ENCODE assay signal across 24 mouse cellular contexts in the genomic region with DNA sequence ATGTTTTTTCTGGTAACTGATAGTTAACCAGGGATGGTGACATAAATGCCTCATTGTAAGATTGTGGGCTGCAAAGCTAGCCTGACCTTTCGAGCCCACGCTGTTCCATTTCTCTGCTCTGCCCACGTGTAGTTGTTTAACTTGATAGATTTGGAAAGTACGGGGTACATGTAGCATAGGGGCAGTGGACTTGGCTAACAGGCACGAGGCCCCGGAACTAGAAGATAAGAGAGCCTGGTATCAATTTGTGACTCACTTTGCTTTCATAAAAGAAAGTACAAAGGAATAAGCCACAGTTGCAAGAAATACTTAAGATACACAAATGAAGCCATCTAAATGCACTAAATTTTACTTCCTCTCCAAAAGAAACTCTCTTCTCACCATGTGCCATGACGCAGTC.
"Had no signal": no experiment of that assay in that cellular context is flagged by ENCODE, and none has a peak within 500 bp of the region (broad histone marks: within the 10 kb centered on the region; RNA-seq: fewer than 3 reads in every experiment).

No protein-coding gene starts in this region.

- H3K4me1 ChIP-seq: embryonic facial prominence, embryonic 10.5 days; embryonic facial prominence, embryonic 12.5 days; embryonic facial prominence, embryonic 13.5 days; embryonic facial prominence, embryonic 15.5 days; forebrain, embryonic 10.5 days; forebrain, embryonic 12.5 days; forebrain, embryonic 13.5 days; forebrain, embryonic 15.5 days had no signal

- H3K36me3 ChIP-seq: embryonic facial prominence, embryonic 10.5 days; embryonic facial prominence, embryonic 12.5 days; embryonic facial prominence, embryonic 13.5 days; embryonic facial prominence, embryonic 15.5 days; forebrain, embryonic 10.5 days; forebrain, embryonic 12.5 days; forebrain, embryonic 15.5 days had no signal

- DNase-seq: cerebellum, adult 9-10 months; cerebellum, adult 9-11 months; cerebellum, postnatal 36 days; embryo, embryonic 11 days; forebrain, postnatal 0 days; gastrocnemius, adult 2 months; gastrocnemius, postnatal 10 days; gastrocnemius, postnatal 14 days; gastrocnemius, postnatal 25 days; gastrocnemius, postnatal 36 days; heart, adult 11 months; heart, adult 18-20 months; heart, adult 2 months had no signal

- H3K4me3 ChIP-seq: embryonic facial prominence, embryonic 10.5 days; embryonic facial prominence, embryonic 12.5 days; embryonic facial prominence, embryonic 13.5 days; embryonic facial prominence, embryonic 15.5 days; erythroblast, embryonic 14.5 days; forebrain, embryonic 10.5 days; forebrain, embryonic 12.5 days; forebrain, embryonic 13.5 days; forebrain, embryonic 15.5 days; gastrocnemius, adult 2 months; heart, adult 2 months had no signal

- H3K27ac ChIP-seq: embryonic facial prominence, embryonic 10.5 days; embryonic facial prominence, embryonic 12.5 days; embryonic facial prominence, embryonic 13.5 days; embryonic facial prominence, embryonic 15.5 days; forebrain, embryonic 10.5 days; forebrain, embryonic 12.5 days; forebrain, embryonic 13.5 days; forebrain, embryonic 15.5 days; gastrocnemius, adult 2 months; heart, adult 2 months had no signal

- H3K9ac ChIP-seq: embryonic facial prominence, embryonic 12.5 days; embryonic facial prominence, embryonic 13.5 days; embryonic facial prominence, embryonic 15.5 days; forebrain, embryonic 12.5 days; forebrain, embryonic 13.5 days; forebrain, embryonic 15.5 days; forebrain, postnatal 0 days had no signal

- H3K9me3 ChIP-seq: embryonic facial prominence, embryonic 10.5 days; embryonic facial prominence, embryonic 12.5 days; embryonic facial prominence, embryonic 13.5 days; embryonic facial prominence, embryonic 15.5 days; forebrain, embryonic 10.5 days; forebrain, embryonic 12.5 days; forebrain, embryonic 13.5 days; forebrain, embryonic 15.5 days had no signal

- H3K4me2 ChIP-seq: embryonic facial prominence, embryonic 12.5 days; embryonic facial prominence, embryonic 13.5 days; embryonic facial prominence, embryonic 15.5 days; forebrain, embryonic 12.5 days; forebrain, embryonic 13.5 days; forebrain, embryonic 15.5 days had no signal

- H3K27me3 ChIP-seq: embryonic facial prominence, embryonic 12.5 days; embryonic facial prominence, embryonic 13.5 days; embryonic facial prominence, embryonic 15.5 days; forebrain, embryonic 12.5 days; forebrain, embryonic 13.5 days; forebrain, embryonic 15.5 days had no signal

- ATAC-seq: forebrain, embryonic 13.5 days; forebrain, embryonic 14.5 days; forebrain, embryonic 15.5 days; forebrain, embryonic 16.5 days; forebrain, postnatal 0 days had no signal
